Mouse (Mus musculus) limb, embryonic 14.5 days (tissue): ENCODE data around the gene Maml3. TPM values are rescaled to one million over a fixed set of nuclear protein-coding genes. Genes with fewer than 3 reads are reported as not detected.

Source experiments
- ATAC-seq: fragments of 200-750 bp; cut with Nextera tagmentation; 2 replicates; pipeline ENCODE4 v1.8.0; 2017; ENCODE audit warnings: low read depth, moderate number of reproducible peaks, moderate TSS enrichment; ENCODE audit not compliant: low FRiP score
- DNase-seq: peaks from one replicate; pipeline ENCODE4 v3.0.0-alpha.2; 2015; ENCODE audit warnings: low spot score
- H3K27ac ChIP-seq: fragments of 300-500 bp; sonication (generic); replicated peaks from 2 replicates; pipeline ENCODE4 v1.5.1; 2014; ENCODE audit warnings: low read depth, mild to moderate bottlenecking, low read length, moderate library complexity, mixed read lengths
- H3K27me3 ChIP-seq: fragments of 300-500 bp; sonication (generic); 2 replicates; pipeline ENCODE4 v1.6.1; 2014; ENCODE audit warnings: low read length, mixed read lengths; ENCODE audit not compliant: control insufficient read depth, insufficient read depth
- H3K36me3 ChIP-seq: fragments of 300-500 bp; sonication (generic); 2 replicates; pipeline ENCODE4 v1.6.1; 2014; ENCODE audit warnings: mild to moderate bottlenecking, low read length, moderate library complexity, mixed read lengths; ENCODE audit not compliant: control insufficient read depth, insufficient read depth
- H3K4me1 ChIP-seq: fragments of 300-500 bp; sonication (generic); 2 replicates; pipeline ENCODE4 v1.6.1; 2014; ENCODE audit warnings: antibody characterized with exemption, low read length, mixed read lengths; ENCODE audit not compliant: control insufficient read depth, insufficient read depth
- H3K4me2 ChIP-seq: fragments of 300-500 bp; sonication (generic); replicated peaks from 2 replicates; pipeline ENCODE4 v1.6.1; 2014; ENCODE audit warnings: low read depth, mild to moderate bottlenecking, low read length, moderate library complexity; ENCODE audit not compliant: severe bottlenecking
- H3K4me3 ChIP-seq: fragments of 300-500 bp; sonication (generic); replicated peaks from 2 replicates; pipeline ENCODE4 v1.5.1; 2014; ENCODE audit warnings: low read length
- H3K9ac ChIP-seq: fragments of 300-500 bp; sonication (generic); 2 replicates; pipeline ENCODE4 v1.6.1; 2014; ENCODE audit warnings: mild to moderate bottlenecking, low read depth, low read length, moderate library complexity; ENCODE audit not compliant: severe bottlenecking
- H3K9me3 ChIP-seq: fragments of 300-500 bp; sonication (generic); 2 replicates; pipeline ENCODE4 v1.6.1; 2016; ENCODE audit warnings: low read length; ENCODE audit not compliant: control insufficient read depth
- POLR2A ChIP-seq: fragments of 200-500 bp; IDR thresholded peaks from 2 replicates; pipeline ENCODE4 v1.8.0; 2012; ENCODE audit warnings: inconsistent platforms, mild to moderate bottlenecking, moderate library complexity, borderline replicate concordance; ENCODE audit not compliant: insufficient read depth, insufficient read length; ENCODE audit errors: extremely low read depth
- WGBS: fragments of 180-500 bp; shearing (Covaris S2); extraction: QIAGEN DNeasy Blood & Tissue Kit; methylation state at CpG from one replicate; pipeline ENCODE4 v1.1.7; 2014; 5-methylcytosine and 5-hydroxymethylcytosine counted together
- polyA plus RNA-seq, 2 experiments: library from polyadenylated mRNA; depleted of rRNA in 1 of 2; stranded (reverse) in 1 of 2; unstranded in 1 of 2; fragments of >200 nt; fragmentation: Nextera tagmentation in 1 of 2; extraction: Ambion mirVana in 1 of 2; gene quantifications; 2 replicates each; pipeline versions ENCODE4 v1.2.1 to v1.2.3; 2012 to 2014

The Maml3 gene
- polyA plus RNA-seq, 2 experiments = 5.4 to 5.6 TPM

- no peak for ATAC-seq
- H3K9me3 ChIP-seq = no peaks in the 10 kb centered on the region
- H3K4me1 ChIP-seq = no peaks in the 10 kb centered on the region
- no peaks in the 10 kb centered on the region for H3K36me3 ChIP-seq
- no peaks in the 10 kb centered on the region for H3K27me3 ChIP-seq
- DNase-seq = no peak
- H3K4me3 ChIP-seq = no peak overlapping the region
- no peak overlapping the region for H3K27ac ChIP-seq
- 95% methylated on average over 1 of the region's 1 CpGs for WGBS
- H3K4me2 ChIP-seq = no peak overlapping the region
- no peak overlapping the region for H3K9ac ChIP-seq
- TF ChIP-seq POLR2A = no peak
Measured at GRCm38 (mm10) chr3:52015556-52015955, 89.3 kb downstream of the Maml3 start.

DNA sequence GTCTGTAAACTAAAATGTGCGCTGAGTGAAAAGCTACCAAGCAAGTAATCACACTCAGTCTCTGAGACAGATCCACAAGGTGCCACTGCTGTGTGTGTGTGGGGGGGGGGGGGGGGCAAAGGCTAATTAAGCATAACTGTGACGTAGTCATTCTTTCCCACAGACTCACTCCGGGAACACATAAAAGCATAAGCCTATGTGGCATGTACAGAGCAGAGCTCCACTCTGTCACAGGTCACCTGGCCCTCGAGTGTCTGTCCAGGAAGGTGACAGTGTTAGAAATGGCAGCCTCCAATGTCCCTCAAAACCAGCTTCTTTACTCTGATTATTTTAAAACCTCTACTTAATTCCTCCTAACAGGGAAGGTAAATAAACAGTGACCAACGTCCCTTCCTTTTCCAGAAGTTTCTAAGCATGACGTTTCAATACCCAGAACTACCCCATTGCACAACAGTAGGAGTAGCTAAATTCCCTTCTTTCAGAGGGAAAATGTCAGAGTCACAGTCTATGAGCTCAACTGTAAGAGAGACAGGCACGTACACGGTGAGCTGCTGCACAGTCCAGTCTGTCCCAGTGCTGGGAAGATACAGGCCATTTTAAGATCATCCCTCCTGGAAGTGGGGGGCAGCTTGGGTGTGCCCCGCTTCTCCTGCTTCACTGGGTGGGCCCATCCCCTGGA lies 93.7 kb downstream of the Maml3 start:
- DNase-seq (no peak), ATAC-seq (no peak)
- Histone ChIP-seq H3K4me1 (peaks cover 9% of the 10 kb centered on the region; the same call in 1 of the 2 replicates), H3K9me3 (no peaks in the 10 kb centered on the region), H3K9ac (no peak overlapping the region), H3K4me3 (no peak overlapping the region), H3K4me2 (no peak overlapping the region), H3K36me3 (no peaks in the 10 kb centered on the region), H3K27me3 (no peaks in the 10 kb centered on the region), H3K27ac (no peak overlapping the region)
- no peak for TF ChIP-seq POLR2A
- 54% methylated on average over 9 of the region's 9 CpGs for WGBS

DNA sequence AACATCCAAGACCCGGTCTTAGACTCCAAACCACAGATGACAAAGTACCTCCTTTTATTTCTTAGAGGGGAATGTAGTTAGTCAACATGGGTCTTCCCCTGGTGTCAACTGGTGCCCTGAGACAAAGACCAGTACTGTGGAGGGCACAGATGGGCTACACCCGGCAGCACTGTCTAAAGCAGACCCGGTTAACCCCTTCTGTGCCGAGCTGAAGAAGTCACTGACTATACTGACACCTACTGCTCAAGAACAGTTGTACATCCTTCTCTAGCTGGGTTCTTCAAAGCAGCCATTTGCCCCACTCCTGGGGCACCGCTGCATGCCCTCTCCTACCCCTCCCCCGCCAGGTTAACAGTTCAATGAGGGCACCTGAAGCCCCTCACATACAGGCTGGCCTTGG lies 95.6 kb downstream of the Maml3 start:
- no peaks in the 10 kb centered on the region for H3K36me3 ChIP-seq
- H3K9ac ChIP-seq = no peak overlapping the region
- no peaks in the 10 kb centered on the region for H3K9me3 ChIP-seq
- DNase-seq (no peak), ATAC-seq (no peak)
- WGBS = 32% methylated on average over 6 of the region's 6 CpGs
- H3K4me2 ChIP-seq = no peak overlapping the region
- TF ChIP-seq POLR2A = no peak
- H3K4me1 ChIP-seq = peaks cover 9% of the 10 kb centered on the region; the same call in 1 of the 2 replicates
- no peak overlapping the region for H3K4me3 ChIP-seq
- no peaks in the 10 kb centered on the region for H3K27me3 ChIP-seq
- no peak overlapping the region for H3K27ac ChIP-seq

GRCm38 (mm10) chr3:52007602-52008252 lies 97.1 kb downstream of the Maml3 start:
- no peak for TF ChIP-seq POLR2A
- H3K36me3 ChIP-seq = no peaks in the 10 kb centered on the region
- H3K9ac ChIP-seq = peak overlapping the region; percentile 34
- no peak overlapping the region for H3K27ac ChIP-seq
- H3K4me1 ChIP-seq = peaks cover 9% of the 10 kb centered on the region; the same call in 1 of the 2 replicates
- 0% methylated on average over 20 of the region's 21 CpGs for WGBS
- peak overlapping the region; percentile 34 for H3K4me3 ChIP-seq
- H3K27me3 ChIP-seq = no peaks in the 10 kb centered on the region
- peak; percentile 76 for ATAC-seq
- H3K9me3 ChIP-seq = no peaks in the 10 kb centered on the region
- H3K4me2 ChIP-seq = peak overlapping the region; percentile 52
- peak; percentile 62 for DNase-seq

DNA sequence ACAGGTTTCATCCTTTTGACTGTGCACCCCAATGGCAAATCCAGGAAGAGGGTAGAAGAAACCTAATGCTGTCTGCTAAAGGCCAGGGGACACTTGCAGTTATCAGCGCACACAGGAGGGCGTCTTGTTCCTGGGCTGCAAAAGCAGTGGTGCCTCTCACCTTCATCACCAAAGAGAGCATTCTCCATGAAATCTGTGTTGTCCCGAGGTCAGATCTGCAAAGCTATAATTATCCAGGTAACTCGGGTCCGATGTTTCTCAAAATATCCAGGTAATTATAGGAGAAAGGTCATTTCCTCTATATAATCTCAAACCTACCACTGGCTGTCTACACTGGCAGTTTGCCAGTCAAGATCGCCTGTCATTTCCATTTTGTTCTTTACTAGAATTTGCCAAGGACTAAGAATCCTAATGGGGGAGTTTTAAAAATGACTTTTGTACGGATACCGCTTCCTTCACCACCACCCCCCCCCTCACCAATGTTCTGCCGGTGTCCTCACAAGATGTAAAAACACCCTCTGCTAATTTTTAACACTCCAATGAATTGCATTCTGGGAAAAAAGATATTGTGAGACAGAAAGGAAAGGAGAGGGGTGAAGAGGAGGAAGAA lies 98.0 kb downstream of the Maml3 start:
- Histone ChIP-seq H3K27me3 (no peaks in the 10 kb centered on the region), H3K27ac (no peak overlapping the region), H3K4me3 (peak overlapping the region; percentile 34), H3K4me2 (peak overlapping the region; percentile 52), H3K9me3 (no peaks in the 10 kb centered on the region), H3K9ac (peak overlapping the region; percentile 34), H3K4me1 (peaks cover 9% of the 10 kb centered on the region; the same call in 1 of the 2 replicates), H3K36me3 (no peaks in the 10 kb centered on the region)
- no peak for TF ChIP-seq POLR2A
- no peak for DNase-seq
- WGBS = 27% methylated on average over 9 of the region's 9 CpGs
- ATAC-seq = no peak
